Mouse (Mus musculus) thymus, postnatal 14 days (tissue): ENCODE measurements around the gene Crtc3.

Experiments used
- DNase-seq: peaks from one replicate; pipeline ENCODE4 v3.0.0; 2021

The Crtc3 gene

GRCm38 (mm10) chr7:80589054-80589746 lies 99.5 kb downstream of the Crtc3 start:
- DNase-seq: no peak

DNA sequence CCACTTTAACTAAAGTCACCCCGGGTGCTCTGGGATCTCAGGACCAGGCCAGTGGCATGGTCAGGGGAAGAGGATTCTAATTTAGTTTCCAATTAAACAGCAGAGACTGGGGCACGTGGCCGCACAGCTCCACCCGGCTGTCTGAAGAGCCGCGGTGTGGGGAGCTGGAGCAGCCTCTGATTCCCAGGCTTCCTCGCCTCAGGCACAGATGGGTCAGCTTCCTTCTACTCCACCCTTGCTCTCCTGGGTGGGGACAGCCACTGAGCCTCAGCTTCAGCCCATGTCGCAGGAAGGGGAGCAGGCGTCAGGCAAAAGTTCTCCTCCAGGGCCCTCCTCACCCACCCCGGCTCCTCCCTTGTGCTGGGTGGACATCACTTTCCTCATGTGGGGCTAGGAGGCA lies 101.0 kb downstream of the Crtc3 start:
- no peak for DNase-seq

GRCm38 (mm10) chr7:80586681-80587660 lies 101.7 kb downstream of the Crtc3 start:
- no peak for DNase-seq

GRCm38 (mm10) chr7:80586161-80586560 lies 102.5 kb downstream of the Crtc3 start:
- no peak for DNase-seq

DNA sequence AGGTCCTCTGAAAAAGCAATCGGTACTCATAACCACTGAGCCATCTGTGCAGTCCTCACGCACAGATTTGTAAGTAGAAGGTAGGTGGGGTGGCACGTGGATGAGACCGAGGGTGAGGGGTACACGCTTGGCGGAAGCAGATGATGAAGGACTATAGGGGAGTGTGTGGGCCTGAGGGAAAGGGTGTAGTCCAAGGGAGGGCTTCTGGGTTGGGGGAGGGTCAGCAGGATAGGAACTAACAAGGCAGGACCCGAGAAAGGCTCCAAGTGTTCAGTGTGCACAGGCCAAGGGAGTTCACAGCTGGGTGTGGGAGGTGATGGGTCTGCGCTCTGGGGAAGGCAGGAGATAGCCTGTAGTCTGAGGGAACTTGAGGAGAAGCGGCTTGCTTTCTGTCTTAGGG lies 103.3 kb downstream of the Crtc3 start:
- no peak for DNase-seq

- DNase-seq: peak; percentile 68
Observed at GRCm38 (mm10) chr7:80583981-80584380, 104.7 kb downstream of the Crtc3 start.

GRCm38 (mm10) chr7:80582821-80583451 lies 105.7 kb downstream of the Crtc3 start:
- peak; percentile 58 for DNase-seq

GRCm38 (mm10) chr7:80580368-80580767 lies 108.3 kb downstream of the Crtc3 start:
- peak; percentile 55 for DNase-seq

DNA sequence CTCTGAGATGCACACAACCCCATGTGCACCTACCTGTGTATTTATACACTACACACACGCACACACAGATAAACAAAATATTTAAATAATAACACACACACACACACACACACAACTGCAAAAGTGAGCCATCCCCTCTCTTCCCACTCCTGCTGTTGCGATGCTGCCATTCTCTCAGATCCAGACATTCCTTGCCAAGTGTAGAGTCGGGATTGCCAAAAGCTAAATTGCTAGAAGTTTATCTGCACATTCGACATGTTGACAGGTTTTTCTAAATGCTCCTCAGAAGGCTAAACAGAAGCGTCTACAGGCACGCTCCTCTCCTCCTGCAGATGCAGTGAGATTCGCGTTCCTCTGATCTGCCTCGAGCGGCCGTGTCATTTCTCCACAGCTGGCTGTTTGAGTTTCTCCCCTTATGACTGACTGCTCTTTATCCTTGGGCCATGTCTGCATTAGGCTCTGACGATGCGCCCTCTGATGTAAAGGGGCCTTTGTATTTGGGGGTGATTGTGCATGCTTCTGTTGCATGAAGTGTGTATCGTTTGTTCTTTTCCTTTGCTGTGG lies 111.2 kb downstream of the Crtc3 start:
- peak; percentile 36 for DNase-seq

DNA sequence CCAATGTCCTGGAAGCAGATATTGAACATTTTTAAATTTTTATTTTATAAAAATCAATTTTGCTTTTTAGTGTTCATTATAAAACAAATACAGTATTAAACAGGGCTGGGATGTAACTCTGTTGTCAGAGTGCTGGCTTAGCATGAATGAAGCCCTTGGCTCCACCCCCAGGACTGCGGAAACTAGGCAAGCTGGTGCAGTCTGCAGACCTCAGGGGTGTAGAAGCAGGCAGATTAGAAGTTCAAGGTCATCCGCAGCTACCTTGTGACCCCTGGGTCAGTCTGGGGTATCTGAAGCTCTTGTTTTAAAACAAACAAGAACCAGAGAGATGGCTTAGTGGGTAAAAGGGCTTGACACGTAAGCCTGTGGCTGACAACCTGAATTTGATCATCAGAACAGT lies 112.1 kb downstream of the Crtc3 start:
- DNase-seq: peak; percentile 57

- peak; percentile 32 for DNase-seq
Observed at GRCm38 (mm10) chr7:80575750-80576149, 112.9 kb downstream of the Crtc3 start.

- DNase-seq: no peak
Observed at GRCm38 (mm10) chr7:80573076-80573475, 115.6 kb downstream of the Crtc3 start.

GRCm38 (mm10) chr7:80567982-80568381 lies 120.7 kb downstream of the Crtc3 start:
- no peak for DNase-seq

GRCm38 (mm10) chr7:80561931-80562330 lies 126.7 kb downstream of the Crtc3 start:
- no peak for DNase-seq

- no peak for DNase-seq
Observed at GRCm38 (mm10) chr7:80561271-80561670, 127.4 kb downstream of the Crtc3 start.

DNA sequence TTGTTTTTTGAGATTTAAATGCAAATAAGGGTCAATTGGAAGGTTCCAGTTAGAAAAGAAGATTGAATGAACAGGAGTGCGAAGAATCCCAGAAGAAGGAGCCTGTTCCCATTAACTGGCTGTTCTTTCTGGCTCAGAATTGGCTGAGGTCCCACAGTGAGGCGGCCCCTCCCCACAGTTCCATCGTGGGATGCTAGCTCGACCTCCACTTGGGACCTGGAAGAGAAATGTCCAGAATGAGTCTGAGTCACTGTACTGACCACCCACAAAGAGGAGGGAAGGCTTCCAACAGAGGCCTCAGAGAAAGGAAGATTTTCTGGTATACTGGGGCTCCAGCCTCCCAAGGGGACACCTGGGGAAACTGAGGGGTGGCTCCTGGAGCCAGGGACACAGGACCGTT lies 130.1 kb downstream of the Crtc3 start:
- no peak for DNase-seq

- peak; percentile 26 for DNase-seq
Observed at GRCm38 (mm10) chr7:80558101-80558500, 130.6 kb downstream of the Crtc3 start.

GRCm38 (mm10) chr7:80557161-80557560 lies 131.5 kb downstream of the Crtc3 start:
- DNase-seq: no peak

GRCm38 (mm10) chr7:80556166-80556565 lies 132.5 kb downstream of the Crtc3 start:
- no peak for DNase-seq

DNA sequence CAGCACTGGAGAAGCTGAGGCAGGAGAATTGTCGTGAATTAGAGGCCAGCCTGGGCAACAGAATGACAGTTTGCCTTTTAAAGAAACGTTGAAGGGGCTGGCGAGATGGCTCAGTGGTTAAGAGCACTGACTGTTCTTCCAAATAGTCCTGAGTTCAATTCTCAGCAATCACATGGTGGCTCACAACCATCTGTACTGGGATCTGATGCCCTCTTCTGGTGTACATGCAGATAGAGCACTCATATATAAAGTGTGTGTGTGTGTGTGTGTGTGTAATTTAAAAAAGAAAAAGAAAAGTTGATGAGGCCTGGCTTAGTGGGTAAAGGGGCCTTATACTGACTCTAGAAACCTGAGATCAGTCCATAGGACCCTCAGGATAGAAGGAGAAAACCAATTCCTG lies 133.5 kb downstream of the Crtc3 start:
- DNase-seq: no peak

GRCm38 (mm10) chr7:80554180-80555021 lies 134.3 kb downstream of the Crtc3 start:
- DNase-seq: peak; percentile 79
